Mouse (Mus musculus) bone marrow macrophage, adult 2 months (primary cell): ENCODE data around the gene L2hgdh. TPM values are rescaled to one million over a fixed set of nuclear protein-coding genes. Genes with fewer than 3 reads are reported as not detected.

Experiments used
- H3K27ac ChIP-seq: 2 replicates; pipeline ENCODE4 v1.5.1; 2012; ENCODE audit warnings: low read depth, low read length; ENCODE audit not compliant: insufficient read depth
- H3K4me1 ChIP-seq: 2 replicates; pipeline ENCODE4 v1.6.1; 2012; ENCODE audit warnings: low read length; ENCODE audit not compliant: control insufficient read depth, insufficient read depth
- H3K4me3 ChIP-seq: 2 replicates; pipeline ENCODE4 v1.5.1; 2012; ENCODE audit warnings: mild to moderate bottlenecking, low read length, moderate library complexity; ENCODE audit not compliant: insufficient read depth
- CTCF ChIP-seq: IDR thresholded peaks from 2 replicates; pipeline ENCODE4 v1.5.1; 2012; ENCODE audit warnings: low read depth, mild to moderate bottlenecking, low read length, moderate library complexity
- POLR2A ChIP-seq: IDR thresholded peaks from 2 replicates; pipeline ENCODE4 v1.6.1; 2012; ENCODE audit warnings: mild to moderate bottlenecking, low read depth, low read length, borderline replicate concordance
- polyA plus RNA-seq: library from polyadenylated mRNA; stranded (reverse); fragments of >200 nt; gene quantifications from 2 replicates; pipeline ENCODE4 v1.2.4, GENCODE M21; 2012; ENCODE audit not compliant: missing spikeins, insufficient read depth, insufficient read length

The L2hgdh gene
- polyA plus RNA-seq, 1 experiment: 4.0 TPM

GRCm38 (mm10) chr12:69690714-69691113 is 34.0 kb downstream of the L2hgdh start:
- Histone ChIP-seq H3K27ac (no peak overlapping the region), H3K4me3 (no peak overlapping the region), H3K4me1 (peaks cover 1% of the 10 kb centered on the region)
- TF ChIP-seq POLR2A: no peak
- no peak for TF ChIP-seq CTCF

GRCm38 (mm10) chr12:69689094-69689493 is 35.6 kb downstream of the L2hgdh start:
- TF ChIP-seq CTCF (no peak), POLR2A (no peak)
- no peak overlapping the region for H3K4me3 ChIP-seq
- H3K27ac ChIP-seq: no peak overlapping the region
- peaks cover 6% of the 10 kb centered on the region for H3K4me1 ChIP-seq

- TF ChIP-seq POLR2A (no peak), CTCF (no peak)
- Histone ChIP-seq H3K27ac (no peak overlapping the region), H3K4me3 (no peak overlapping the region), H3K4me1 (peaks cover 6% of the 10 kb centered on the region)
Observed at GRCm38 (mm10) chr12:69688368-69688767, 36.3 kb downstream of the L2hgdh start.

- peak overlapping the region; percentile 19; the same call in 1 of the 2 replicates for H3K4me3 ChIP-seq
- TF ChIP-seq CTCF (no peak), POLR2A (no peak)
- H3K4me1 ChIP-seq: peaks cover 10% of the 10 kb centered on the region
- peak overlapping the region; percentile 46; the same call in 1 of the 2 replicates for H3K27ac ChIP-seq
Observed at GRCm38 (mm10) chr12:69683537-69683936, 41.1 kb downstream of the L2hgdh start.

- Histone ChIP-seq H3K4me1 (peaks cover 10% of the 10 kb centered on the region), H3K4me3 (peak overlapping the region; percentile 84), H3K27ac (peak overlapping the region; percentile 46)
- TF ChIP-seq CTCF: no peak
- TF ChIP-seq POLR2A: no peak
Observed at GRCm38 (mm10) chr12:69682788-69683419, 41.8 kb downstream of the L2hgdh start.

GRCm38 (mm10) chr12:69682065-69682787 is 42.4 kb downstream of the L2hgdh start:
- no peak for TF ChIP-seq CTCF
- no peak for TF ChIP-seq POLR2A
- Histone ChIP-seq H3K4me3 (peak overlapping the region; percentile 84), H3K27ac (peak overlapping the region; percentile 76), H3K4me1 (peaks cover 10% of the 10 kb centered on the region)

GRCm38 (mm10) chr12:69681566-69682061 is 43.1 kb downstream of the L2hgdh start, which contains the start of gene Sos2:
TSS of gene Sos2 (minus strand) at chr12:69681852.
- TF ChIP-seq POLR2A: no peak
- TF ChIP-seq CTCF: no peak
- peaks cover 10% of the 10 kb centered on the region for H3K4me1 ChIP-seq
- H3K27ac ChIP-seq: peak within 1 kb of the TSS; percentile 76
- H3K4me3 ChIP-seq: peak within 1 kb of the TSS; percentile 84

GRCm38 (mm10) chr12:69680635-69681565 is 43.8 kb downstream of the L2hgdh start:
- no peak for TF ChIP-seq CTCF
- no peak for TF ChIP-seq POLR2A
- H3K4me3 ChIP-seq: peak overlapping the region; percentile 84
- peaks cover 12% of the 10 kb centered on the region for H3K4me1 ChIP-seq
- peak overlapping the region; percentile 76 for H3K27ac ChIP-seq

- H3K4me1 ChIP-seq: peaks cover 11% of the 10 kb centered on the region
- TF ChIP-seq POLR2A (no peak), CTCF (no peak)
- H3K27ac ChIP-seq: no peak overlapping the region
- H3K4me3 ChIP-seq: no peak overlapping the region
Observed at GRCm38 (mm10) chr12:69676157-69676556, 48.5 kb downstream of the L2hgdh start.
